Mouse (Mus musculus): ENCODE data around the gene Cfap45.

- TF ChIP-seq CHD1 (IDR thresholded peaks at IDR 0.05; ENCODE audit: low read depth, low read length) (no peak), CTCF (IDR thresholded peaks at IDR 0.05 in 2 of 3, conservative IDR thresholded peaks at IDR 0.05 in 1 of 3; ENCODE audit: control insufficient read depth in 1 of 3, insufficient read depth in 1 of 3, low read depth in 2 of 3, low read length in 3 of 3, poor library complexity in 1 of 3, severe bottlenecking in 1 of 3) (no peak), ZMIZ1 (IDR thresholded peaks at IDR 0.05; ENCODE audit: low read depth, low read length) (no peak), GABPA (IDR thresholded peaks at IDR 0.05; ENCODE audit: low read depth, low read length) (no peak), BHLHE40 (IDR thresholded peaks at IDR 0.05; ENCODE audit: borderline replicate concordance, low read depth, low read length) (no peak), POLR2A (IDR thresholded peaks at IDR 0.05; ENCODE audit: control insufficient read depth in 1 of 2, insufficient read depth in 1 of 2, low read depth in 1 of 2, low read length in 2 of 2, poor library complexity in 1 of 2) (peak in 1 of 2 experiments; percentile 17; a peak in 2 of 4 replicates), MAX (IDR thresholded peaks at IDR 0.05; ENCODE audit: low read length) (peak; percentile 39; the same call in 1 of the 2 replicates), CHD2 (IDR thresholded peaks at IDR 0.05; ENCODE audit: low read length) (no peak)
Observed at GRCm38 (mm10) chr1:172500451-172501370, 19.9 kb upstream of the Cfap45 start.
